8 mouse cellular contexts compared by ENCODE assay signal in genomic region chr3:63928878-63929859, GRCm38 (mm10). TPM values are rescaled to one million over a fixed set of nuclear protein-coding genes. Genes with fewer than 3 reads are reported as not detected.
DNase-seq lines count a peak whose midpoint lies in the region; ATAC-seq and TF ChIP-seq lines count a peak whose summit lies in the region.

Gene E130311K13Rik (minus strand): TSS chr3:63929472.

- peak within 1 kb of the TSS; percentile 56 for H3K4me2 ChIP-seq in lung, embryonic 16.5 days (ENCODE audit: low read depth, low read length)

- peak; percentile 60 to 96 (median 85) for TF ChIP-seq CTCF in MEL (IDR thresholded peaks at IDR 0.05 in 2 of 3, conservative IDR thresholded peaks at IDR 0.05 in 1 of 3; ENCODE audit: control insufficient read depth in 1 of 3, insufficient read depth in 1 of 3, low read depth in 2 of 3, low read length in 3 of 3, poor library complexity in 1 of 3, severe bottlenecking in 1 of 3)
- TF ChIP-seq CTCF in cerebellum, adult 2 months (IDR thresholded peaks at IDR 0.05; ENCODE audit: borderline replicate concordance, insufficient read depth, low read depth, low read length) = peak; percentile 75

- peak; percentile 80 to 94 for TF ChIP-seq POLR2A in MEL (IDR thresholded peaks at IDR 0.05; ENCODE audit: control insufficient read depth in 1 of 2, insufficient read depth in 1 of 2, low read depth in 1 of 2, low read length in 2 of 2, poor library complexity in 1 of 2)
- TF ChIP-seq POLR2A in cerebellum, adult 2 months (IDR thresholded peaks at IDR 0.05; ENCODE audit: borderline replicate concordance, insufficient read depth, low read length) = peak; percentile 34; the same call in 1 of the 2 replicates

- peak; percentile 30 for TF ChIP-seq RAD21 in MEL (IDR thresholded peaks at IDR 0.05; ENCODE audit: low read depth, low read length)

- H3K27me3 ChIP-seq in MEL (ENCODE audit: control insufficient read depth in 1 of 2, insufficient read depth in 2 of 2, low read length in 2 of 2) = no peaks in the 10 kb centered on the region
- H3K27me3 ChIP-seq in cerebellum, adult 2 months (ENCODE audit: control insufficient read depth, insufficient read depth, low read length) = no peaks in the 10 kb centered on the region
- H3K27me3 ChIP-seq in lung, embryonic 16.5 days (ENCODE audit: control insufficient read depth, insufficient read depth, low read depth, low read length) = no peaks in the 10 kb centered on the region

- TF ChIP-seq EP300 in MEL (IDR thresholded peaks at IDR 0.05; ENCODE audit: low read depth in 1 of 2, low read length in 2 of 2) = no peak

- peaks cover 0 to 7% of the 10 kb centered on the region in 2 experiments; a peak in 2 of 4 replicates for H3K4me1 ChIP-seq in MEL (ENCODE audit: control insufficient read depth in 1 of 2, insufficient read depth in 2 of 2, low read length in 2 of 2)
- H3K4me1 ChIP-seq in cerebellum, adult 2 months (ENCODE audit: control insufficient read depth, insufficient read depth, low read length) = no peaks in the 10 kb centered on the region
- no peaks in the 10 kb centered on the region; the same call in 1 of the 2 replicates for H3K4me1 ChIP-seq in lung, embryonic 16.5 days (replicated peaks; ENCODE audit: control insufficient read depth, insufficient read depth, low read length)

- H3K36me3 ChIP-seq in MEL (ENCODE audit: control insufficient read depth in 1 of 2, insufficient read depth in 2 of 2, low read length in 2 of 2) = peaks cover 0 to 3% of the 10 kb centered on the region in 2 experiments; a peak in 1 of 4 replicates
- no peaks in the 10 kb centered on the region for H3K36me3 ChIP-seq in lung, embryonic 16.5 days (ENCODE audit: control insufficient read depth, insufficient read depth, low read length)

- peak within 1 kb of the TSS; percentile 100 for H3K9ac ChIP-seq in MEL (ENCODE audit: control insufficient read depth, low read depth, low read length, poor library complexity, severe bottlenecking)
- peak within 1 kb of the TSS; percentile 79 for H3K9ac ChIP-seq in lung, embryonic 16.5 days (ENCODE audit: low read length)

- peak; percentile 94 for ATAC-seq in hematopoietic stem cell, adult 5-6 weeks (replicated peaks in 1 of 2; ENCODE audit: insufficient read depth in 1 of 2, low FRiP score in 2 of 2, low TSS enrichment in 1 of 2, low read depth in 1 of 2, poor library complexity in 2 of 2, severe bottlenecking in 2 of 2)
- peak; percentile 98 for ATAC-seq in lung, embryonic 16.5 days (ENCODE audit: low read depth)

- DNase-seq in MEL (ENCODE audit: low read depth, low spot score) = peak; percentile 89
- peak; percentile 85 to 90 for DNase-seq in cerebellum, adult 2 months
- DNase-seq in forelimb bud, embryonic 11.5 days (ENCODE audit: low read depth, low spot score) = peak; percentile 84
- peak; percentile 76 for DNase-seq in layer of hippocampus, adult 9-10 months (ENCODE audit: low spot score)
- peak; percentile 86 for DNase-seq in ovary, postnatal 10 days (ENCODE audit: low spot score)
- peak; percentile 68 to 87 for DNase-seq in thymus, postnatal 10 days (ENCODE audit: low spot score in 2 of 2)

- 3% methylated on average over 48 of the region's 48 CpGs for WGBS in cerebellum, adult 2 months
- 5% methylated on average over 46 of the region's 48 CpGs for whole genome bisulfite sequencing in lung, embryonic 16.5 days

- peak within 1 kb of the TSS; percentile 84 to 97 for H3K4me3 ChIP-seq in MEL (ENCODE audit: control insufficient read depth in 1 of 2, insufficient read depth in 1 of 2, low read depth in 2 of 2, low read length in 2 of 2)
- H3K4me3 ChIP-seq in cerebellum, adult 2 months (replicated peaks; ENCODE audit: insufficient read depth, low read depth, low read length) = peak within 1 kb of the TSS; percentile 58
- peak within 1 kb of the TSS; percentile 77 for H3K4me3 ChIP-seq in lung, embryonic 16.5 days (ENCODE audit: low read length)

- H3K9me3 ChIP-seq in MEL (replicated peaks; ENCODE audit: insufficient read depth, low read length) = no peaks in the 10 kb centered on the region
- no peaks in the 10 kb centered on the region for H3K9me3 ChIP-seq in lung, embryonic 16.5 days (ENCODE audit: control insufficient read depth, low read length)

- H3K79me2 ChIP-seq in MEL (ENCODE audit: control insufficient read depth, insufficient read depth, low read length, poor library complexity) = peaks cover 1% of the 10 kb centered on the region; the same call in 1 of the 2 replicates

- peak within 1 kb of the TSS; percentile 64 for H3K27ac ChIP-seq in MEL (ENCODE audit: control insufficient read depth, low read depth, low read length)
- H3K27ac ChIP-seq in cerebellum, adult 2 months (ENCODE audit: insufficient read depth, low read length) = peak within 1 kb of the TSS; percentile 71
- 0 out of 2 replicates have a peak within 1 kb of the TSS, but pooled peaks have one; percentile 66 for H3K27ac ChIP-seq in lung, embryonic 16.5 days (ENCODE audit: low read length)

TF ChIP-seq in MEL, 35 proteins besides CTCF, POLR2A, EP300 and RAD21:
- TF ChIP-seq MYC (IDR thresholded peaks at IDR 0.05; ENCODE audit: low read depth, low read length) (0 out of 2 replicates have a peak, but pooled peaks have one; percentile 35), SIN3A (IDR thresholded peaks at IDR 0.05; ENCODE audit: low read length) (no peak), SMC3 (IDR thresholded peaks at IDR 0.05; ENCODE audit: low read depth, low read length) (peak; percentile 61), NRF1 (IDR thresholded peaks at IDR 0.05; ENCODE audit: insufficient read depth, low read depth, low read length, poor library complexity, severe bottlenecking) (0 out of 2 replicates have a peak, but pooled peaks have one; percentile 31), TCF12 (IDR thresholded peaks at IDR 0.05; ENCODE audit: low read depth, low read length) (peak; percentile 50; the same call in 1 of the 2 replicates), RCOR1 (IDR thresholded peaks at IDR 0.05; ENCODE audit: low read depth, low read length) (no peak), POLR2AphosphoS2 (IDR thresholded peaks at IDR 0.05; ENCODE audit: low read length) (peak; percentile 63; the same call in 1 of the 2 replicates), ZKSCAN1 (IDR thresholded peaks at IDR 0.05; ENCODE audit: low read depth, low read length) (no peak), ZC3H11A (IDR thresholded peaks at IDR 0.05; ENCODE audit: low read depth, low read length) (peak; percentile 30; the same call in 1 of the 2 replicates), MXI1 (IDR thresholded peaks at IDR 0.05; ENCODE audit: low read depth, low read length) (peak; percentile 75), ZMIZ1 (IDR thresholded peaks at IDR 0.05; ENCODE audit: low read depth, low read length) (peak; percentile 56; the same call in 1 of the 2 replicates), ELF1 (IDR thresholded peaks at IDR 0.05; ENCODE audit: low read depth, low read length) (0 out of 2 replicates have a peak, but pooled peaks have one; percentile 40), MAZ (IDR thresholded peaks at IDR 0.05; ENCODE audit: low read depth, low read length) (peak; percentile 48; the same call in 1 of the 2 replicates), NELFE (IDR thresholded peaks at IDR 0.05; ENCODE audit: low read depth, low read length) (peak; percentile 80), ETS1 (IDR thresholded peaks at IDR 0.05; ENCODE audit: low read depth, low read length) (0 out of 2 replicates have a peak, but pooled peaks have one; percentile 21), HCFC1 (IDR thresholded peaks at IDR 0.05; ENCODE audit: low read depth, low read length) (peak; percentile 56; the same call in 1 of the 2 replicates), MAX (IDR thresholded peaks at IDR 0.05; ENCODE audit: low read length) (0 out of 2 replicates have a peak, but pooled peaks have one; percentile 2), USF1 (IDR thresholded peaks at IDR 0.05; ENCODE audit: low read depth, low read length) (no peak)

RNA-seq across cellular contexts. Expression of gene E130311K13Rik, which starts in this region (rescaled TPM):
- 3.9 and 4.0 TPM in 2 replicates for total RNA-seq in MEL (2012; rRNA removed)
- 1 to 10 TPM in 1 of 2 experiments, not detected in 1; 3.9 TPM for polyA plus RNA-seq in MEL (2012; ENCODE audit: insufficient read depth in 1 of 2, insufficient read length in 2 of 2, low read depth in 1 of 2, low replicate concordance in 2 of 2, missing spikeins in 1 of 2)
- 4.6 and 4.7 TPM in 2 replicates for polyA plus RNA-seq in cerebellum, adult 2 months (2012; rRNA removed)
- 15.4 and 15.6 TPM in 2 replicates for total RNA-seq in hematopoietic stem cell, adult 5-6 weeks (2017)
- 6.3 and 7.0 TPM in 2 replicates for polyA plus RNA-seq in lung, embryonic 16.5 days (2015; fragmentation: Nextera tagmentation; extraction: Ambion mirVana)

Comparison
In these comparisons a context has a peak if more than half of its experiments do, and no peak if none do; other contexts are left out.
1. Peak in every context shown above with its lines: DNase-seq, ATAC-seq, H3K4me3 ChIP-seq and H3K27ac ChIP-seq.